Mouse (Mus musculus) neural tube, embryonic 14.5 days (tissue): ENCODE results near the gene Astn2. TPM values are rescaled to one million over a fixed set of nuclear protein-coding genes. Genes with fewer than 3 reads are reported as not detected.

ENCODE experiments used
- ATAC-seq: fragments of 200-750 bp; cut with Nextera tagmentation; 2 replicates; pipeline ENCODE4 v1.8.0; 2017; ENCODE audit warnings: low read depth, mild to moderate bottlenecking, moderate TSS enrichment, moderate library complexity
- H3K27ac ChIP-seq: fragments of 300-500 bp; sonication (generic); 2 replicates; pipeline ENCODE4 v1.5.1; 2014; ENCODE audit warnings: low read depth, mild to moderate bottlenecking, control low read depth, low read length, moderate library complexity, mixed read lengths
- H3K27me3 ChIP-seq: fragments of 300-500 bp; sonication (generic); 2 replicates; pipeline ENCODE4 v1.6.1; 2014; ENCODE audit warnings: low read length; ENCODE audit not compliant: control insufficient read depth, insufficient read depth
- H3K36me3 ChIP-seq: fragments of 300-500 bp; sonication (generic); 2 replicates; pipeline ENCODE4 v1.6.1; 2014; ENCODE audit warnings: low read length, mixed read lengths; ENCODE audit not compliant: control insufficient read depth, insufficient read depth
- H3K4me1 ChIP-seq: fragments of 300-500 bp; sonication (generic); 2 replicates; pipeline ENCODE4 v1.6.1; 2014; ENCODE audit warnings: low read length; ENCODE audit not compliant: control insufficient read depth, insufficient read depth
- H3K4me2 ChIP-seq: fragments of 300-500 bp; sonication (generic); 2 replicates; pipeline ENCODE4 v1.6.1; 2014; ENCODE audit warnings: mild to moderate bottlenecking, low read depth, low read length, control low read depth
- H3K4me3 ChIP-seq: fragments of 300-500 bp; sonication (generic); 2 replicates; pipeline ENCODE4 v1.5.1; 2014; ENCODE audit warnings: low read depth, low read length, control low read depth, mixed read lengths
- H3K9ac ChIP-seq: fragments of 300-500 bp; sonication (generic); replicated peaks from 2 replicates; pipeline ENCODE4 v1.6.1; 2014; ENCODE audit warnings: low read depth, mild to moderate bottlenecking, control low read depth, low read length, mixed read lengths
- H3K9me3 ChIP-seq: fragments of 300-500 bp; sonication (generic); 2 replicates; pipeline ENCODE4 v1.6.1; 2016; ENCODE audit warnings: low read length; ENCODE audit not compliant: control insufficient read depth
- WGBS: fragments of 180-500 bp; shearing (Covaris S2); extraction: QIAGEN DNeasy Blood & Tissue Kit; methylation state at CpG from one replicate; pipeline ENCODE4 v1.1.7; 2014; 5-methylcytosine and 5-hydroxymethylcytosine counted together
- polyA plus RNA-seq: library from polyadenylated mRNA; unstranded; fragments of >200 nt; fragmentation: Nextera tagmentation; extraction: Ambion mirVana; gene quantifications from 2 replicates; pipeline ENCODE4 v1.2.1, GENCODE M21; 2014

The Astn2 gene
- polyA plus RNA-seq, 1 experiment from 2014 or later, result 6.3 TPM

GRCm38 (mm10) chr4:65441746-65442145 lies 962.7 kb downstream of the Astn2 start:
- Histone ChIP-seq H3K9me3 (no peaks in the 10 kb centered on the region), H3K27me3 (no peaks in the 10 kb centered on the region), H3K36me3 (no peaks in the 10 kb centered on the region), H3K27ac (no peak overlapping the region), H3K4me2 (no peak overlapping the region), H3K4me3 (no peak overlapping the region), H3K4me1 (no peaks in the 10 kb centered on the region), H3K9ac (no peak overlapping the region)
- WGBS, result 81% methylated on average over 4 of the region's 4 CpGs
- ATAC-seq, result no peak

- H3K4me3 ChIP-seq, result no peak overlapping the region
- H3K36me3 ChIP-seq, result no peaks in the 10 kb centered on the region
- no peak overlapping the region for H3K27ac ChIP-seq
- no peaks in the 10 kb centered on the region for H3K27me3 ChIP-seq
- no peak for ATAC-seq
- no peak overlapping the region for H3K9ac ChIP-seq
- no peaks in the 10 kb centered on the region for H3K4me1 ChIP-seq
- no peak overlapping the region for H3K4me2 ChIP-seq
- H3K9me3 ChIP-seq, result no peaks in the 10 kb centered on the region
- 60% methylated on average over 3 of the region's 3 CpGs for whole genome bisulfite sequencing
Observed at GRCm38 (mm10) chr4:65430804-65431203, 973.6 kb downstream of the Astn2 start.

GRCm38 (mm10) chr4:65427480-65427879 lies 976.9 kb downstream of the Astn2 start:
- 84% methylated on average over 3 of the region's 3 CpGs for WGBS

GRCm38 (mm10) chr4:65426437-65426836 lies 978.0 kb downstream of the Astn2 start:
- no peak for ATAC-seq
- no peaks in the 10 kb centered on the region for H3K4me1 ChIP-seq
- H3K9ac ChIP-seq, result no peak overlapping the region
- no peaks in the 10 kb centered on the region for H3K36me3 ChIP-seq
- no peaks in the 10 kb centered on the region for H3K9me3 ChIP-seq
- H3K4me3 ChIP-seq, result no peak overlapping the region
- H3K4me2 ChIP-seq, result no peak overlapping the region
- H3K27me3 ChIP-seq, result no peaks in the 10 kb centered on the region
- WGBS, result 87% methylated on average over 5 of the region's 5 CpGs
- no peak overlapping the region for H3K27ac ChIP-seq

More at GRCm38 (mm10) chr4:65427480-65427879, 976.9 kb downstream of the Astn2 start:
- no peaks in the 10 kb centered on the region for H3K36me3 ChIP-seq
- no peak overlapping the region for H3K9ac ChIP-seq
- H3K27me3 ChIP-seq, result no peaks in the 10 kb centered on the region
- H3K4me3 ChIP-seq, result no peak overlapping the region
- H3K27ac ChIP-seq, result no peak overlapping the region
- no peak overlapping the region for H3K4me2 ChIP-seq
- H3K9me3 ChIP-seq, result no peaks in the 10 kb centered on the region
- no peak for ATAC-seq
- H3K4me1 ChIP-seq, result no peaks in the 10 kb centered on the region

GRCm38 (mm10) chr4:65423068-65423625 lies 981.3 kb downstream of the Astn2 start:
- no peaks in the 10 kb centered on the region for H3K4me1 ChIP-seq
- H3K27ac ChIP-seq, result no peak overlapping the region
- no peaks in the 10 kb centered on the region for H3K9me3 ChIP-seq
- WGBS, result 86% methylated on average over 3 of the region's 3 CpGs
- no peak overlapping the region for H3K4me2 ChIP-seq
- ATAC-seq, result no peak
- H3K36me3 ChIP-seq, result no peaks in the 10 kb centered on the region
- no peaks in the 10 kb centered on the region for H3K27me3 ChIP-seq
- H3K9ac ChIP-seq, result no peak overlapping the region
- H3K4me3 ChIP-seq, result no peak overlapping the region

- Histone ChIP-seq H3K9ac (no peak overlapping the region), H3K4me1 (no peaks in the 10 kb centered on the region), H3K4me3 (no peak overlapping the region), H3K4me2 (no peak overlapping the region), H3K9me3 (no peaks in the 10 kb centered on the region), H3K36me3 (no peaks in the 10 kb centered on the region), H3K27me3 (no peaks in the 10 kb centered on the region), H3K27ac (no peak overlapping the region)
- no peak for ATAC-seq
- 91% methylated on average over 2 of the region's 2 CpGs for WGBS
Observed at GRCm38 (mm10) chr4:65421272-65421671, 983.1 kb downstream of the Astn2 start.

- Histone ChIP-seq H3K9me3 (no peaks in the 10 kb centered on the region), H3K4me3 (no peak overlapping the region), H3K9ac (no peak overlapping the region), H3K4me1 (no peaks in the 10 kb centered on the region), H3K36me3 (no peaks in the 10 kb centered on the region), H3K27ac (no peak overlapping the region), H3K27me3 (no peaks in the 10 kb centered on the region), H3K4me2 (no peak overlapping the region)
- 4% methylated on average over 3 of the region's 3 CpGs for WGBS
- ATAC-seq, result peak; percentile 66; the same call in 1 of the 2 replicates
Observed at GRCm38 (mm10) chr4:65420511-65420931, 983.9 kb downstream of the Astn2 start.

- no peak for ATAC-seq
- no peak overlapping the region for H3K9ac ChIP-seq
- H3K36me3 ChIP-seq, result no peaks in the 10 kb centered on the region
- no peak overlapping the region for H3K4me3 ChIP-seq
- no peaks in the 10 kb centered on the region for H3K9me3 ChIP-seq
- no peak overlapping the region for H3K27ac ChIP-seq
- WGBS, result 96% methylated on average over 4 of the region's 4 CpGs
- H3K4me2 ChIP-seq, result no peak overlapping the region
- H3K4me1 ChIP-seq, result no peaks in the 10 kb centered on the region
- no peaks in the 10 kb centered on the region for H3K27me3 ChIP-seq
Observed at GRCm38 (mm10) chr4:65415507-65415906, 988.9 kb downstream of the Astn2 start.

- no peak overlapping the region for H3K27ac ChIP-seq
- no peaks in the 10 kb centered on the region for H3K27me3 ChIP-seq
- 70% methylated on average over 6 of the region's 6 CpGs for WGBS
- H3K36me3 ChIP-seq, result no peaks in the 10 kb centered on the region
- no peaks in the 10 kb centered on the region for H3K4me1 ChIP-seq
- H3K4me3 ChIP-seq, result no peak overlapping the region
- H3K4me2 ChIP-seq, result no peak overlapping the region
- no peak for ATAC-seq
- no peak overlapping the region for H3K9ac ChIP-seq
- H3K9me3 ChIP-seq, result no peaks in the 10 kb centered on the region
Observed at GRCm38 (mm10) chr4:65402836-65403634, 1001.4 kb downstream of the Astn2 start.
